Comparison of ENCODE assay signal across 10 mouse cellular contexts in genomic region chr4:107223225-107224204, GRCm38 (mm10). TPM values are rescaled to one million over a fixed set of nuclear protein-coding genes. Genes with fewer than 3 reads are reported as not detected.
A peak's percentile ranks its signal among the peaks of the same experiment; 100 is the strongest.
DNase-seq lines count a peak whose midpoint lies in the region; TF ChIP-seq lines count a peak whose summit lies in the region.
"Had no signal": no experiment of that assay in that cellular context is flagged by ENCODE, and none has a peak within 500 bp of the region (broad histone marks: within the 10 kb centered on the region; RNA-seq: fewer than 3 reads in every experiment).

No protein-coding gene starts in this region.

- no peaks in the 10 kb centered on the region for H3K4me1 ChIP-seq in thymus, adult 2 months (replicated peaks; ENCODE audit: control insufficient read depth, insufficient read depth, low read length)

- no peaks in the 10 kb centered on the region for H3K36me3 ChIP-seq in thymus, adult 2 months (ENCODE audit: control insufficient read depth, insufficient read depth, low read length)

- 62% methylated on average over 11 of the region's 11 CpGs for WGBS in thymus, adult 2 months

- H3K27ac ChIP-seq in thymus, adult 2 months (ENCODE audit: control insufficient read depth, insufficient read depth, low read length): no peak overlapping the region

- no peak overlapping the region for H3K4me3 ChIP-seq in thymus, adult 2 months (ENCODE audit: control insufficient read depth, insufficient read depth, low read length)

- TF ChIP-seq CTCF in thymus, adult 2 months (IDR thresholded peaks at IDR 0.05; ENCODE audit: borderline replicate concordance, control insufficient read depth, extremely low read depth, insufficient read depth, low read length, poor library complexity): no peak

- no peaks in the 10 kb centered on the region for H3K27me3 ChIP-seq in thymus, adult 2 months (ENCODE audit: control insufficient read depth, insufficient read depth, low read length)

- TF ChIP-seq POLR2A in thymus, adult 2 months (IDR thresholded peaks at IDR 0.05; ENCODE audit: control insufficient read depth, extremely low read depth, insufficient read depth, low read length, poor library complexity): no peak

- intact Hi-C loops in gastrocnemius, postnatal 14 days (cut with DNase I; ENCODE audit: low total_unique reads): no loop called here

- DNase-seq in adrenal gland, adult 2 months: peak; percentile 55
- no peak for DNase-seq in adrenal gland, postnatal 4 days (ENCODE audit: low spot score in 2 of 2)
- peak; percentile 36 for DNase-seq in right cerebral cortex, postnatal 10 days (ENCODE audit: low spot score in 2 of 2)
- no peak for DNase-seq in right cerebral cortex, adult 2 months (ENCODE audit: low spot score in 2 of 2)
- DNase-seq in gastrocnemius, postnatal 14 days: peak; percentile 75
- peak; percentile 31 for DNase-seq in kidney, postnatal 10 days
- DNase-seq in natural killer cell, adult 2 months (ENCODE audit: low spot score in 2 of 2): peak; percentile 12 to 19
- no peak for DNase-seq in thymus, adult 2 months
- DNase-seq: lung, embryonic 14.5 days had no signal

RNA-seq across cellular contexts. Expression of gene Ldlrad1, which starts 14.5 kb away (rescaled TPM):
- not detected for total RNA-seq in adrenal gland, adult 2 months (2021)
- 0.15 and 0.45 TPM in 2 replicates for polyA plus RNA-seq in adrenal gland, adult 2 months (2012; rRNA removed)
- total RNA-seq in adrenal gland, postnatal 4 days (2021): not detected
- not detected for total RNA-seq in gastrocnemius, postnatal 14 days (2021)
- polyA plus RNA-seq in thymus, adult 2 months (2012; rRNA removed): 0.92 and 1.0 TPM in 2 replicates
- polyA plus RNA-seq: C2C12; lung, embryonic 14.5 days had no signal

RNA-seq across cellular contexts. Expression of gene Lrrc42, which starts 29.8 kb away (rescaled TPM):
- 10 to 100 TPM; 28.0 to 31.7 TPM for total RNA-seq in adrenal gland, adult 2 months (2021)
- 7.7 and 9.0 TPM in 2 replicates for polyA plus RNA-seq in adrenal gland, adult 2 months (2012; rRNA removed)
- 10 to 100 TPM; 40.1 to 45.2 TPM for total RNA-seq in adrenal gland, postnatal 4 days (2021)
- total RNA-seq in gastrocnemius, postnatal 14 days (2021): 10 to 100 TPM; 12.6 to 14.7 TPM
- polyA plus RNA-seq in thymus, adult 2 months (2012; rRNA removed): 51.3 and 61.7 TPM in 2 replicates

RNA-seq across cellular contexts. Expression of gene Hspb11, which starts 29.9 kb away (rescaled TPM):
- 10 to 100 TPM; 16.7 to 19.1 TPM for total RNA-seq in adrenal gland, adult 2 months (2021)
- polyA plus RNA-seq in adrenal gland, adult 2 months (2012; rRNA removed): 0.30 and 0.83 TPM in 2 replicates
- 10 to 100 TPM; 22.9 to 26.3 TPM for total RNA-seq in adrenal gland, postnatal 4 days (2021)
- 10 to 100 TPM; 13.7 to 14.1 TPM for total RNA-seq in gastrocnemius, postnatal 14 days (2021)
- polyA plus RNA-seq in thymus, adult 2 months (2012; rRNA removed): 8.5 and 8.9 TPM in 2 replicates

RNA-seq across cellular contexts. Expression of gene Tceanc2, which starts 44.6 kb away (rescaled TPM):
- 10 to 100 TPM; 22.7 to 26.7 TPM for total RNA-seq in adrenal gland, adult 2 months (2021)
- 5.3 and 5.4 TPM in 2 replicates for polyA plus RNA-seq in adrenal gland, adult 2 months (2012; rRNA removed)
- total RNA-seq in adrenal gland, postnatal 4 days (2021): 10 to 100 TPM; 28.4 to 34.3 TPM
- 10 to 100 TPM; 11.6 to 14.1 TPM for total RNA-seq in gastrocnemius, postnatal 14 days (2021)
- polyA plus RNA-seq in thymus, adult 2 months (2012; rRNA removed): 13.8 and 14.7 TPM in 2 replicates

RNA-seq across cellular contexts. Expression of gene Tmem59, which starts 45.3 kb away (rescaled TPM):
- 100 to 1,000 TPM; 274 to 379 TPM for total RNA-seq in adrenal gland, adult 2 months (2021)
- polyA plus RNA-seq in adrenal gland, adult 2 months (2012; rRNA removed): 746 and 999 TPM in 2 replicates
- 100 to 1,000 TPM; 332 to 354 TPM for total RNA-seq in adrenal gland, postnatal 4 days (2021)
- total RNA-seq in gastrocnemius, postnatal 14 days (2021): 10 to 100 TPM; 89.6 to 98.8 TPM
- 167 and 194 TPM in 2 replicates for polyA plus RNA-seq in thymus, adult 2 months (2012; rRNA removed)

Comparison
In these comparisons a context has a peak if more than half of its experiments do, and no peak if none do; other contexts are left out.
1. DNase-seq: peak in adrenal gland, adult 2 months (single experiment), right cerebral cortex, postnatal 10 days (2 of 2), gastrocnemius, postnatal 14 days (single experiment), kidney, postnatal 10 days (single experiment) and natural killer cell, adult 2 months (2 of 2); none in adrenal gland, postnatal 4 days (0 of 2), right cerebral cortex, adult 2 months (0 of 2) and thymus, adult 2 months (single experiment).